Mouse (Mus musculus) left cerebral cortex, postnatal 36 days (tissue): ENCODE measurements around the gene Lsamp. TPM values are rescaled to one million over a fixed set of nuclear protein-coding genes. Genes with fewer than 3 reads are reported as not detected.
A peak's percentile ranks its signal among the peaks of the same experiment; 100 is the strongest.

Experiments
- DNase-seq, 2 experiments: peaks; one replicate each; pipeline ENCODE4 v3.0.0; 2021 to 2022; ENCODE audit warnings: low spot score in 2 of 2, mixed read lengths in 1 of 2
- intact Hi-C: fragments of 180-260 bp; cut with DNase I; formaldehyde crosslinking; loops from one replicate; pipeline ENCODE4 v1.15.1; 2025
- total RNA-seq, 2 experiments: library from RNA; stranded (reverse); gene quantifications; 2 replicates each; pipeline ENCODE4 v1.2.3; 2021

The Lsamp gene
- total RNA-seq, 2 experiments from 2014 or later: 210 to 260 TPM

DNA sequence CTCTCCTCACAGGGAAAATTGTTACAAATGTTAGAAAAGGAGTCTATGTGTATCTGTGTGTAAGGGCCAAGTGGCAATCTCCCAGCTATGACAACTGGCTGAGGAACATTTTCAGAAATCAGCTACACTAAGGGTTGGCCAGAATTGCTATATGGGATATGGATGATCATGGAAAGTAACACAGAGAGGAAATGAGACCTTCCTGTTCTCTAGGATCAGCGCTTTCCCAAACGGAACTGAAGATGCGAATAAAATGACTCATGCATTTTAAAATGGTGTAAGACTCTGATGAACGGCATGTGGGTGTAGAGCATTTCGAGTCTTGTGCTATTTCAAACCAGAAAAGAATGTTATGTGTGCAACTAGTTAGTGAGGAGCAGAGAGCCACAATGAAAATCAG, 462.4 kb downstream of the Lsamp start:
- peak; percentile 21 to 23 for DNase-seq
- intact Hi-C loops: no loop called here

DNA sequence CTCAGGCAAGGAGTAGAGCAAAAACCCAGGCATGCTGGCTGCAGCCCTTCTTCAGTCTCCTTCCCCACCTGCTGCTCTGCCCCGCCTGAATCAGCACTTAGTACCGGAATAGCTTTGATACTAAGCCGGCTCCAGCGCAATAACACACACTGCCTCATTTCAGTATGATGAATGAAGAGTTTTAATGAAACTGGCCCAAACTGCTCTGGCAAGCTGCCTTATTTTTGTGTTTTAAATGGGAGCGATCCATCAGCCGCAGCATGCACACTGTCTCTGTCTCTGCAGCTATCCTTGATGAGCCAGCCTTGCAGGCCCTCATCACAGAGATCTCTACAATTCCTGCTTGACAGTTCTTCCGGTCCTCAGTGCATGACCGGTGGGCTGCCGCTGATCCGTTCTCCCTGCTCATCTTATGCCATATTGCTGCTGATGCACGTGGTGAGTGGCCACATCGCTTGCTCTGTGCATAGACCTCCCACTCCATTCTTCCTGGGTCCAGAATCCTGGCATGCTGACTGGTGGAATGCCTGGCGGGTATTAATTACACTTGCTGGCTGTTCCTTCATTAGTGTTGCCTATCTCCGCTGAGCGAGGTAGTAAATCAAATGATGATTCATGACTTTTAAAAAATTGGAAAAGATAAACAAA, 479.4 kb downstream of the Lsamp start:
- intact Hi-C loops: no loop called here

DNA sequence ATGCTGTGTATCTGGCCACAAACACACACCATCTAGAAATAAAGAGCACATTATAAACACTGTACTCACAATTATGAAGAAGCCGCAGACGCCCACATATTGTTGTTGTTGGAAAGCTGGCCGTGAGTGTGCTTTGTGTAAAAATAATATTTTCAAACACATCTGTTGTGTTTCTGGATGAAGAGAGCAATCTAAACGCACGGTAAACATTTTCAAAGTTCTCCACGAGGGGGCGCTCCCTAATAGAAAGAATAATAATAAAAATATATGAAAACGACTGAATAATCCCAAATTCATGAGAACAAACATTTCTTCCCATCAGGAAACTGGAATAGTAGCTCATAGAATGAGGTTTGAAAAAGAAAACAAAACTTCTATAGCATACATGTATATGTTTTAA, 482.4 kb downstream of the Lsamp start:
- DNase-seq: peak in 1 of 2 experiments; percentile 26
- intact Hi-C loops: loop anchor here (5.0 kb wide), 1 partner anchor 501 kb away; no protein-coding TSS in a partner anchor

More for the DNA sequence above, 479.4 kb downstream of the Lsamp start:
- peak in 1 of 2 experiments; percentile 15 for DNase-seq

DNA sequence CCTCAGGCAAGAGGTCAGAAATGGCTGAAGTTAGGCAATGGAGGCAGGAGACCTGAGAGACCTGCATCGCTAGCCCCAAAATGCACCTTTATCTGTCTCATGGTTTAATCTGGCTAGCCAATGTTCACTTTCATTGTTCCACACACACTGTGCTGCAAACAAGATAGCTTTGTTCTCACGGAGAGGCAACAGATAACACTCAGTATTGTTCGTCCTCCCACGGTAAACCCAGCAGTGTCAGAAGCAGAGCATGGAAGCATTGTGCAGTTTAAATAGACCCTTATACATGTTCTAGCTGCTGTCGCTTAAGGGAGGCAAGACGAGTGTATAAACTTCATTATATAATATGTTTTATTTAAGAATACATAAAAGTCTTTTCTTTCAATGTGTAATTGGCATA, 486.8 kb downstream of the Lsamp start:
- DNase-seq: no peak
- intact Hi-C loops: no loop called here

DNA sequence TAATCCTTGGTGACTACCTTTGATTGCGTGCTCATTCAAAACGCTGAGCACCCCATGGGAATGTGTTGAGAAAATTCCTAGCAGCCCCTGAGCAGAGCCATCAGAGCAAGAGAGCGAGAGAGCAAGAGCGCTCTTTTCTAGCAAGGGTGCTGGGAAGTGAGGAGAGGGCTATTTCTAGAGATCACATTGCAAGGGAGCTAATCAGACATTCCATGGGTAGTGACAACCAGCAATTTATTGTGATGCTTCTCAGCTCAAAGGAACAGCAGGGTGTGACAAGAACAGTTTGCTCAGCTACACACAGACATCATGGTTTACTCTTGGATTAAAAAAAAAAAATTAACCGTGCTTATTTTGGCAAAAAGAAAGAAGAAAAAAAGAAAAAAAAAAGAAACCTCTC, 487.8 kb downstream of the Lsamp start:
- intact Hi-C loops: no loop called here
- DNase-seq: no peak

DNA sequence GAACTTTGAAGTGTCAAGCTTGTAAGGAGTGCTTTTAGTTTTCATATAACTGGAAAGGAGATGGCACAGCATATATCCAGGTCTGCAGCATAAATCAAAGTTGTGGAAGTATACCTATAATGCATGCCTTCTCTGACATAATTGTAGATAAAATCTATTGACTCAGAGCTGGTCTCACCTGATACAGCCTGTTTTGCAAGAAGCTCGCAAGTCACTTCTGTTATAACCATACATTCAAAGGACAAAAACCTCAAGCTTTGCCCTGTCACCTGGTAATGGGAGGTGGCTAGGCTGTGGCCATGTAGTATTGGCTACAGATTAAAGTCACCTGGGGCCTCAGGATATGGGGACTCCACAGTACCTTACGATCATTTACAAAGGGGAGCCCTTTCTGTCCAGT, 507.4 kb downstream of the Lsamp start:
- no peak for DNase-seq
- intact Hi-C loops: no loop called here

DNA sequence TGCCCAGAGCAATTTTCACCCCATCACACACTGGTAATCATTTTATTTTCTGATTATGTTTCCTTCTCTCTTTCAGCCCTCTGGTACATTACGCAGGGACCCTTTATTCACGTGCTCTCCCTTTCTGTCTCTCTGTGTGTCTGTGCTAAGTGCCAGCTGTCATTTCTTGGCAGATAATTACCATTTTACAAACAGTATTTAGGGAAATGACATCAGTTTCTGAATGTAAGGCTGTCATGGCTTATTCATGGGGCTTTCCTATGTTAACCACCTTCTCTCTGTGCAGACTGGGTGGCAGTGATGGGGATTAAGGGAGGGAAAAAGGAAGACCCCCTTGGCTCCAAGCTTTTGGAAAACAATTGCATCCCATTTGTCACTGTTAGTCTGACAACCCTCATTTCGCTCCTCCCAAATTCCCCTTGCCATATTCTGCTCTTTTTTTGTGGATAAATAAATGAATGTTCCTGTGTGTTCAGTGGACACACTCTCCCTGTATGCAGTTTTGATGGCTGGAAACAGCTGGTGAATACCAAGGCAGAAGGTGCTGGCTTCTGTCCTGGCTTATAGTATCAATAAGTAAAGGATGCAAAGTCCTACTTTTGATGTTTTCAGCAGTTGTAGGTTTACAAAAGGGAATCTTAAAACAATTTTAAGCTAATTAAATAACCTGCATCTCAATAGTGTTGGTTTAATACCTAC, 520.2 kb downstream of the Lsamp start:
- DNase-seq: no peak

DNA sequence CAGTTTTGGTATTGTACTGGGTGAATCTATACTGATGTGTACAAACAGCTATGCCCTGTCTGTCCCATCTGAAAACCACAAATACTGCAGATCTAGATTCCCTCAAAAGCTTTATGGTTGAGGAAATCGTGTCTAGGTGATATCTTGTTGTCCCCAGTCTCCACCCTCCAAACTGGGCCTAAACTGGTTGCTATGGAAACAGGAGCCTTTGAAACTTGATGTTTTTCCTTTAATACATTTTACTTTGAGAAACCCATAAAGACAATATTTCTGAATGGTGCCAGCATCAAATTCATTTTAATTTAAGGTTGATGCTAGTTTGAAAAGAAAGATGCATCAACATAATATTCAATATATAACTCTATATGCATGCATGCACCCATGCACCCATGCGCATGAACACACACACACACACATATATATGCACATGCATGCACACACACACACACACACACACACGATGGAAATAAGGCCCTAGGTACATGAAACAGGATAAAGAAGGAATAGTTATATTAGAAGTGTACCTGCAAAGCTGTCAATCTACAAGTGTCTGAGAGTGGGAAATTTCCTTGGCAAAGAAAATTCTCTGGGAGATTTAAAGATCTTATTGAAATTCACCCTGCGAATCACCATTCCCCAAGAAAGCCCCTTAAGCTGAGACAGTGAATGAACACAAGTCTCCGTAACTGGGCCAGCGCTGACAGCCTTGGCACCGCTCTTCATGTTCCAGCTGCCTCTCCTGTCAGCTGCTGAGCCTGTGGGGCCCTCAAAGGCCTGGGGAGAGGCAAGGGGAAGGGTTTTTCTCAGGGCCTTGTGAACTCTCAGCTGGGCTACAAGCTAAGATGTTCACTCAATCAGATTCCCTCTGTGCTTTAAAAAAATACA, 525.2 kb downstream of the Lsamp start:
- DNase-seq: peak; percentile 12 to 32
- intact Hi-C loops: no loop called here

More for the DNA sequence above, 520.2 kb downstream of the Lsamp start:
- intact Hi-C loops: no loop called here

DNA sequence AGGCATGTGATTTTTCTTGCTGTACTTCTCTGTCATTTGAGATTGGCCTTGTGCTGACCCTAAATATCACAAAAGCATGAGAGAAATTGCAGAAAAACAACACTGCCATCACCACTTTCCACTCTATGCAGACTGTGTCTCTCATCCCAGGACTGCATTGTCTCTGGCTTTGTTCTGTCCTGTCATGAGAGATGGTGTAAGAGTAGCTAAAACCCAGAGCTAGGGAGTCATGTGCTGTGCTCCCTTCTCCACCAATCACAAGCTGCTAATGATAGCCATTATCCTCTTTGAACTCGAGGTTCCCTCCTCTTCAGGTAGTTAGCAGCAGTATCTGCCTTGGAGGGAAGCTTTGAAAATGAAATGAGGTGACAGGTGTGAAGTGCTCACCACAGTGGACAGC, 552.6 kb downstream of the Lsamp start:
- no peak for DNase-seq
- intact Hi-C loops: no loop called here

DNA sequence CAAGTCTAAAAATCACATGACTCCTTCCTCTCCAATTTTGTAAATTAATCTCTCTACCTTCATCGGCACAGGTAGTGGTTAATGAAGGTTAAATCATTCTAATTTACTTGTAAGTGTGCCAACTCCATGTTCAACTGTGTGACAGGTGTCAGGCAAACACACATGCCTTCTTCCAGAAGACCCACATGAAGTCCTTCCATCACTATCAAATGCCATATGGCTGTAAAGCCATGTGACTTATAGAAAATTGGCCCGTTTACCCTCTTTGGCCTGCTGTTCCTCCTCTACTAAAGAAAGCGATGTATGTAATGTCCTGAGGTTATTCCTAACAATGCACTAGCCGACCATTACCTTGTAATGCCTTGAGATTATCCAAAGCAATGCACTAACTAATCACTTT, 565.5 kb downstream of the Lsamp start:
- DNase-seq: no peak
- intact Hi-C loops: no loop called here

DNA sequence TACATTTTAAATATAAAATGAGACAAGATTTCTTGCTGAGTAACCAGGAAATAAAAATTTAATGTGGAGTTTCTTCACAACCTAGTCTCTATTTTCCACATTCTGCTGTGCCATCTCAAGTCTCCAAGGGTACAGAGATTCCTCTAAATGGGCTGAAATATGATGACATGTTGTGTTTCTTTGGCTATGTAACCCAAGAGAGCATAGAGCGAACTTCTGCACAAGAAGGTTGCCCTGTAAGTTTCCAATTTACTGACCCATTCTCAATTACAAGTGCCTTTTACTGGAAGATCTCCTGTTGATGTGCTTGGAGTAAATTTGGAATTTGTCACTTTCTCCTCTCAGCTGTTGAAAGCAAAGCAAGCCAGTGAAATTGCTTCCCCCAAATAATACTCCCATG, 571.4 kb downstream of the Lsamp start:
- DNase-seq: no peak
- intact Hi-C loops: no loop called here

DNA sequence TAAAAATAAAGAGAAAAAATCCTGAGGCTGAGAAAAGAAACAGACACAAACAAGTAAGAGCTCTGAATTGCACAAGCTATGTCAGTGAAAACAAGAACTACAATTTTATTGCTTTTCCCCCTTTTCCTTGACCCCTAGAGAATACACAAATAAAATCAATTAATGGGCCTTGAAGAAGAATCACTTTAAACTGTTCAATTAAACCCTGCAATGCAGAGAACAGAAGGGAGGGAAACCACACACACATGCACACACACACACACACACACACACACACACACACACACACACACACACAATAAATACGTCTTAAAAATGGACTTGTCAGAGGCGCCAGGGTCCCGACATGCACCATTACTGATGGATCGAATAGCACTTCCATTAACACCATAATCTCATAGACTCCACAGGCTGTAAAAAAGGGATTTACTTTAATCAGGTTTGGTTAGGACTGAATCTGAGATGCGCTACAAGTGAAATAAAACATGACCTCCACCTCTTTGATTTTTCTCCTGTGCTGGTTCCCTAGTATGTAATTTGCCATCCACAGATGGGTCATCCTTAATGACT, 573.6 kb downstream of the Lsamp start:
- intact Hi-C loops: no loop called here
- DNase-seq: no peak

DNA sequence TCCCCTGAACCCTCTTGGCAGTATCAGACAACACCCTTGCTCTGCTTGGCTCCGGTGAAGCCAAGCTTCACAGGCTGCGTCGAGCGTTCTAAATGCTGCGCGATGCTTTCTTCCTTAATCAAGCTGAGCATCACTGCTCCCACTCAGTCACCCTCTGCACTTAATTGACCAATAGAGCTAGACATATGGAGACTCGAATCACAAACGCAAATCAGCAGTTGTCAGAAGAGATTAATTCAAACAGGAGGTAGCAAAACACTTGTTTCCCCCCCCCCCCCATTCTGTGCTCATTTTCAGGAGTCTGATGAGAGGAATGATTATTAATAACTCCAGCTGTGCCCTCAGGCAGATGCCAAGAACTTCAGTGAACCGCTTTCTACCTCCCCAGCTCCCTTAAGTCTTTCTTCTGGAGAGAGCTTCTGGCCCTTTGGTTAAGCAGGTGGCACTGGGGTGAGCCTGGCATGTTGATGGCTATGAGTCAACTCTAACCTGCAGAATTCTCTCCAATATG, 583.3 kb downstream of the Lsamp start:
- DNase-seq: no peak
- intact Hi-C loops: no loop called here

DNA sequence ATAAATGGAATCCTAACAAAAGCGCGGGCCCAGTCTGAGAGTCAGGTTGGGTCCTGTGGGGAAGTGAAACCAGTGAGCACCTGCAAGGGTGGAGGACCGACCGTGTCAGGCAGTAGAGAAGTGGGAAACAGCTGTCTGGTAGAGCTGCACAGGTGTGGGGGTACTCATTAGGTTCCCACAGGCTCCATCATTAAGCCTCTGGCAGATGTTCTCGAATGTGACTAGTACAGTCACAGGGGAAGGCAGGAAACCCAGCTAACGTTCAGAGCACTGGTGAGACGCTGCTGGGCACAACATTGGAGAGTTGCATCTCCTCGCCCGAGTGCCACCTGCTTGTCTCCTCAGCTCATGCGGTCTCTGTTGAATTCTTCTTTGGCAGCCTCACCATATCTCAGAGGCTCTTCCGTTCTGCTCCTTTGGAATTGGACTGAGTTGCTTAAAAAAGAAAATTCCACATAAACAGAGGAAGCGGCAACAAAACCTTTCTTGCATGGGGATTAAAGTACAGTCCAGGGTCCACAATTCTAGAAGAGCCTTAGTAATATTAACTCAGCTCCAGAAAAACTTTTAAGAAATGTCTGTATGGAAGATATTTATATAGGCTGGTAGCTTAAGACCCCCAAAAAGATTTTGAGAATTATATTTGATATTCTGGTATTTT, 588.1 kb downstream of the Lsamp start:
- intact Hi-C loops: no loop called here
- no peak for DNase-seq

DNA sequence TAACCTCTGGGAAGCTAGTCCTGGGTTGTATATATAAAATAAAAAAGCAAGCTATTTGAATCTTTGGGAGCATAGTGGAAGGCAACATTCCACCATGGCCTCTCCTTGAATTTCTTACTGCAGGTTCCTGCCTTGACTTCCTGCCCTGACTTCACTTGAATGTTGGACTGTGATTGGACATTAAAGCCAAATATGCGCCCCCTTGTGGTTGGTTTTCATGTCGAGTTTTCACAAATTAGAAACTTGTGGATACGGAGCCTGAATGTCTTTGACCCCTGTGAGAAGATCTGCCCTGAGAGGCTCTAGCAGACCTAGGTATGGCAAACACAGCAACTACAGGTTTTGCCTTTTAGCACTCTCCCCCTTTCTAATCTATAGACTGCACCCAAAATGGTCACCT, 597.9 kb downstream of the Lsamp start:
- intact Hi-C loops: no loop called here
- no peak for DNase-seq

DNA sequence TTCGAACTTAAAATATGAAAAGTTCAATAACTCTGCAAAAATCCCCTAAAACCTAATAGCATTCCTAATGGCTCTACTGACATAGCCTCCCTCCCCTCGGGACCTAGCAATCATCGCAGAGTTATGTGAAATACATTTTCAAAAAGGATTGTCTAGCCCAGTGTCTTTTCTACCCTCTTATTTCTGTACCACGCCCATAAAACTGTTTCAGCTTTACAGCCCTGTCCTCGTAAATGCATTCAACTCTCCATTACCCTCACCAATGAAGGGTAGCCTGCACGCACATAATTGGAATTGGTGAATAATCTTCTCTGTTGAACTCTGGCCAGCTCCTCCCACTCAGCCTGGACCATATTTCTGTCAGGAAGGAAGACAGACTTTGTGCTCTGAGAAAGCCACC, 609.0 kb downstream of the Lsamp start:
- intact Hi-C loops: no loop called here
- no peak for DNase-seq

DNA sequence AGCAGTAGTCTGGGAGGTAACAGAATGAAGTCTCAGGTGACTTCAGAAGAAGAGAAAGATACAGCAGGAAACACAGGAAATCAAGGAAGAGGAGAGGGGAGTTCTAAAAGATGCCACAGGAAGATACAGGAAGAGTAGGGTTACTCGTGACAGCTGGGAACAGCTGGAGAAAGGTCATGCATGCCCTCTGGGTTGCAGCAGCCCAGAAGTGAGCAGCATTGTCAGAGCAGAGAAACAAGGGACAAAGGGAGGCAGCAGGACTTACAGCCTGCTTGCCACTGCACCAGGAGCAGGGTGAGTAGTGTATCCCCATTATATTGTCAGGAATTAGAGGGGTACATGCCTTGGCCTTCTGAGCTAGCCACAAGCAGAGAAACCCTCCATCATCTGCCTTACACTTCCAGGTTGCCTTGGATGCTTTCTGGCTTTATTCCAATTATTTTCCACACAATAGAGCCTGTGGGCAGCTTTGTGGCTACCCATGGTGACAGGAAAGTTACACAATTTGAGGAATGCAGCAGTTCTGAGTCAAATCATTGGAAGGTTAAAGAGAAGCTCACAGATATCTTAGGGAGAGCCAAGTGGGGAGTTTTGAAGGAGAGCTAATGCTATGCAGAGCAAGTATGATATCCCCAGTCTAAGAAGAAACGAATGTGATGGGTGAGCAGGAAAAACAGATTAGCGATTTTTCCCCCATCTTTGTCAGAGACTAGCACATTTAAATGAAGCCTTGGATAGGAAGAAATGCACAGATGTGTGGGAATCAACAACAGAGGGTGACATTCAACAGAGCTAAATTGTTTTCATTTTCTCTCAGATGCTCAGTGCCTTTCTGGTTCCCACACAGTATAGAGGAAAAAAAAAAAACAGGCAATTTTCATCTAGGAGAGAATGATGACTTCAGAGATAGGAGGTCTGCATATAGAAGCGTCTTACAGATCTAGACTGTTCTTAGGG, 617.5 kb downstream of the Lsamp start:
- intact Hi-C loops: no loop called here
- DNase-seq: no peak

DNA sequence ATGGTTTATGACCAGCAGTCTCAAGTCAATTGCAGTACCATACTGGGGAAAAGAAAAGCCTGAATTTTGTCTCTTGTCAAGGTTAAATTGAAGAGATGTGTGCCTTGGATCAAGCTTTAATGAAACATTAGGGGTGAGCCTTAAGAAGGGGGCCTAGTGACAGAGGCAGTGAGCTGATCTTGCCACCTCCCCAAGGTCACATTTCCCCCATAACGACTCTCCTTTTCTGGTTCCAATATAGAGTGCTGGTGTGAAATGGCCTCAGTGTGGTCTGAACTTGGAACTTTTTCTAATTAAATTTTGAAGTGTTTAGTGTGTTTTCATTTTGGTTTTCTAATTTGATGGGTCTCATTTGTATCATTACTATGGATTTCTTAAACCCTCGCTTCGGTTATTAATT, 623.3 kb downstream of the Lsamp start:
- intact Hi-C loops: no loop called here

More for the DNA sequence above, 623.3 kb downstream of the Lsamp start:
- DNase-seq: no peak
